Mouse (Mus musculus) thymus, adult 2 months (tissue): Measurements from ENCODE around the gene Cfap299.

Experiments used
- CTCF ChIP-seq: fragments of 200-500 bp; IDR thresholded peaks from 2 replicates; pipeline ENCODE4 v1.5.1; 2012; ENCODE audit warnings: mild to moderate bottlenecking, control low read depth, low read length, moderate library complexity, borderline replicate concordance; ENCODE audit not compliant: control insufficient read depth, poor library complexity, insufficient read depth; ENCODE audit errors: extremely low read depth
- POLR2A ChIP-seq: fragments of 200-500 bp; IDR thresholded peaks from 2 replicates; pipeline ENCODE4 v1.6.1; 2012; ENCODE audit warnings: mild to moderate bottlenecking, low read length, control low read depth, moderate library complexity; ENCODE audit not compliant: control insufficient read depth, poor library complexity, insufficient read depth; ENCODE audit errors: extremely low read depth

DNA sequence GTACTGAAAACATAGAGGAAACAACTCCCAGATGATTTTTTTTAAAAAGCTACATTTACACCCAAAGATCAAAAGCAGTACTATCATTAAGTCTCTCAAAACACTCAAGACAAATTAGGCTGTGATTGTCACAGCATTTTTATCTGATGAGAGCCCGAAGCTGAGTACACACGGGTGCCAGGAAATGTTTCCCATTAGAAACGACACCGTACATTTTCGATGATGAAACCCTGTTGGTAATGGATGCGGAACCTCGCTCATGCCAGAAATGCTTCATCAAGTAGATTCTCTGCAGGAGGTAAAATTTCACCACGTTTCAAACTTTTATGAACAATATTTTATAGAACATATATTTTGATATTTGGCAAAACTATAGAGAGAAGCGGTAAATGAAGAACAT, 233.7 kb downstream of the Cfap299 start:
- no peak for TF ChIP-seq POLR2A
- TF ChIP-seq CTCF = no peak
